Mouse (Mus musculus) midbrain, embryonic 15.5 days (tissue): ENCODE data around the gene Cx3cr1. TPM values are rescaled to one million over a fixed set of nuclear protein-coding genes. Genes with fewer than 3 reads are reported as not detected.

ENCODE experiments used
- ATAC-seq: fragments of 200-750 bp; cut with Nextera tagmentation; replicated peaks from 2 replicates; pipeline ENCODE4 v1.8.0; 2017; ENCODE audit warnings: moderate TSS enrichment
- H3K27ac ChIP-seq: fragments of 300-500 bp; sonication (generic); 2 replicates; pipeline ENCODE4 v1.5.1; 2015; ENCODE audit warnings: mild to moderate bottlenecking, inconsistent platforms
- H3K27me3 ChIP-seq: fragments of 300-500 bp; sonication (generic); replicated peaks from 2 replicates; pipeline ENCODE4 v1.6.1; 2015; ENCODE audit warnings: inconsistent platforms
- H3K36me3 ChIP-seq: fragments of 300-500 bp; sonication (generic); replicated peaks from 2 replicates; pipeline ENCODE4 v1.6.1; 2015; ENCODE audit warnings: inconsistent platforms
- H3K4me1 ChIP-seq: fragments of 300-500 bp; sonication (generic); 2 replicates; pipeline ENCODE4 v1.6.1; 2015; ENCODE audit warnings: inconsistent platforms
- H3K4me2 ChIP-seq: fragments of 300-500 bp; sonication (generic); 2 replicates; pipeline ENCODE4 v1.6.1; 2015; ENCODE audit warnings: inconsistent platforms, mild to moderate bottlenecking, moderate library complexity
- H3K4me3 ChIP-seq: fragments of 300-500 bp; sonication (generic); 2 replicates; pipeline ENCODE4 v1.5.1; 2015; ENCODE audit warnings: mild to moderate bottlenecking, inconsistent platforms
- H3K9ac ChIP-seq: fragments of 300-500 bp; sonication (generic); 2 replicates; pipeline ENCODE4 v1.6.1; 2015; ENCODE audit warnings: mild to moderate bottlenecking, inconsistent platforms
- H3K9me3 ChIP-seq: fragments of 300-500 bp; sonication (generic); 2 replicates; pipeline ENCODE4 v1.6.1; 2016; ENCODE audit warnings: inconsistent platforms
- WGBS: fragments of 180-500 bp; shearing (Covaris S2); methylation state at CpG from one replicate; pipeline ENCODE4 v1.1.7; 2015; ENCODE audit warnings: mixed read lengths; 5-methylcytosine and 5-hydroxymethylcytosine counted together
- polyA plus RNA-seq: library from polyadenylated mRNA; unstranded; fragments of >200 nt; fragmentation: Nextera tagmentation; extraction: Ambion mirVana; gene quantifications from 2 replicates; pipeline ENCODE4 v1.2.1, GENCODE M21; 2015

Cx3cr1 gene
- polyA plus RNA-seq, 1 experiment from 2014 or later: 8.1 TPM

DNA sequence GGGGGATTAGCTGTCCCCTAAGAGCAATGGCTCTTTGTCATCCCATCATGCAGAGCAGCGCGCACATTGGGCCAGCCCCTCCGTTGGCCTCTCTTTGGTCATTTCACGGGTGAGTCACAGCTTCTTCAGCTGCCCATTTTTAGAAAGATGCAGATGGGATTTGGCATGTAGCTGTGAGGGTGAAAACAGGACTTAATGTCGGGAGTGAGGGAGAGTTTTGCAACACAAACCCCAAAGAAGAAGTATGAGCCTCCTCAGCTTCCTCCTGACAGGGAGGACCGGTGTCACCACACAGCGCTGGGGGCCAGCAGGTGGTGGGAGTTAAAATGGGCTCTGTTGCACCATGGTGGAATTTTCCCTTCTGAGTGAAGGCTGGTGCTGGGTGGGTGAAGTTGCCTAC lies 26.6 kb downstream of the Cx3cr1 start:
- WGBS: 85% methylated on average over 7 of the region's 7 CpGs
- H3K36me3 ChIP-seq: no peaks in the 10 kb centered on the region
- H3K9me3 ChIP-seq: no peaks in the 10 kb centered on the region
- H3K4me1 ChIP-seq: no peaks in the 10 kb centered on the region
- H3K9ac ChIP-seq: no peak overlapping the region
- H3K27ac ChIP-seq: no peak overlapping the region
- ATAC-seq: no peak
- H3K27me3 ChIP-seq: no peaks in the 10 kb centered on the region
- no peak overlapping the region for H3K4me2 ChIP-seq
- H3K4me3 ChIP-seq: no peak overlapping the region

DNA sequence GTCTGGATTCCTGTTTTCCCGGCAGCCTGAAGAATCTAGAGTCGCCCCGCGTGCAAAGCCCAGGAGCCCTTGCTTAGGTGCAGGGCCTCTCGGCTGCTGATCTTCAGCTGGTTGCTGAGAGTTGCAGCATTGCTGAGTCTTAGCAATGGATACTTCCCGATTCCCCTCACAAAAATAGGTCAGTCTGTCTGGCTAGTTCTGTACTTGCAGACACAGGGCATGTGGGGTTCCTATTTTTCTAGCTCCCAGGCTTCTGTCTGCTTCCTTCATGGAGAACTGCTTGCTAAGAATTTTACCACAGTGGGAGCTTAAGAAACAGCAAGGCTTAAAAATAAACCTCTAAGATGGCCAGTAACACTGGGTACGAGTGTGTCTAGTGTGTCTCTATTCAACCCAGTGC lies 32.3 kb downstream of the Cx3cr1 start:
- no peaks in the 10 kb centered on the region for H3K36me3 ChIP-seq
- no peaks in the 10 kb centered on the region for H3K4me1 ChIP-seq
- H3K27ac ChIP-seq: no peak overlapping the region
- no peaks in the 10 kb centered on the region for H3K9me3 ChIP-seq
- H3K4me3 ChIP-seq: no peak overlapping the region
- H3K4me2 ChIP-seq: no peak overlapping the region
- H3K9ac ChIP-seq: no peak overlapping the region
- WGBS: 80% methylated on average over 7 of the region's 7 CpGs
- H3K27me3 ChIP-seq: no peaks in the 10 kb centered on the region
- ATAC-seq: no peak

DNA sequence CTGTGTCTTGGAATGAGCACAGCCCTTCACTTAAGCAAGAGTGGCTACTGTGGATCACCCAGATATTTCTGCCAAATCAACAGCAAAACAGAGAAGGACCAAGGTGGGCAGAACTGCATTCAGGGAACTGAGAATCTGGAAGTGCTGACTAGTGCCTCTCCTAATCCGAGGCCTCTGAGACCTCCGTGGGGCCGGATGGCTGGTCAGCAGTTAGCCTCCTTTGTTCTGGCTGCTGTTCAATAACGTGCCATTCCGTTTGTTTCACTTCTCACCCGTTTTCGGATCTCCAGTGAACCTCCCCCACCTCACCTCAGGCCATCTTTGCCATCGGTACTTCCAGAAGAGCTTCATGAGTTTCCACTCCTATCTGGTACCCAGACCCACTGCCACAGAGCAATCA lies 35.3 kb downstream of the Cx3cr1 start:
- no peak overlapping the region for H3K27ac ChIP-seq
- no peaks in the 10 kb centered on the region for H3K4me1 ChIP-seq
- WGBS: 66% methylated on average over 8 of the region's 8 CpGs
- no peak overlapping the region for H3K4me2 ChIP-seq
- no peaks in the 10 kb centered on the region for H3K36me3 ChIP-seq
- no peaks in the 10 kb centered on the region for H3K27me3 ChIP-seq
- no peaks in the 10 kb centered on the region for H3K9me3 ChIP-seq
- ATAC-seq: no peak
- no peak overlapping the region for H3K4me3 ChIP-seq
- H3K9ac ChIP-seq: no peak overlapping the region

- no peaks in the 10 kb centered on the region for H3K27me3 ChIP-seq
- ATAC-seq: no peak
- H3K4me2 ChIP-seq: no peak overlapping the region
- H3K27ac ChIP-seq: no peak overlapping the region
- H3K9me3 ChIP-seq: no peaks in the 10 kb centered on the region
- no peaks in the 10 kb centered on the region for H3K36me3 ChIP-seq
- no peak overlapping the region for H3K4me3 ChIP-seq
- no peak overlapping the region for H3K9ac ChIP-seq
- 90% methylated on average over 6 of the region's 6 CpGs for WGBS
- no peaks in the 10 kb centered on the region for H3K4me1 ChIP-seq
These were observed 37.0 kb downstream of the Cx3cr1 start for GRCm38 (mm10) chr9:120032710-120033109.

DNA sequence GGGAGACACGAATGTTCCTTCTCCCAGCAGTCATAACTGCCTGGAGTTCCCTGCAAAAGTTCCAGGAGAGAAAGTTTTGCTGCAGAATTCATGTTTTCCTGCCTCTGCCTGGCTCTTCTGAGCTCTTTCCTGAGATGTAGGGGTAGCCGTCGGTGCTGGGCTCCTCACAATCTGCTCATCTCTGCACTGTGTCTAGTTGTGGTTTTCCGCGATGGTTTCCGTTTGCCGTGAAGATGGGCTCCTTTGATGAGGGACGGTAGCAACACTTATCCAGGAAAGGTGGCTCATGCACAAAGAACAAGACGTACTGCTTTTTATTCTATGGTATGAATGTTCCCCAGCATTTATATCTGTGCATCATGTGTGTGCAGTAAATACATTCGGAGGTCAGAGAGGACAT lies 39.3 kb downstream of the Cx3cr1 start:
- WGBS: 87% methylated on average over 10 of the region's 10 CpGs
- Histone ChIP-seq H3K4me1 (no peaks in the 10 kb centered on the region), H3K9ac (no peak overlapping the region), H3K27ac (no peak overlapping the region), H3K4me3 (no peak overlapping the region), H3K36me3 (no peaks in the 10 kb centered on the region), H3K27me3 (no peaks in the 10 kb centered on the region), H3K4me2 (no peak overlapping the region), H3K9me3 (no peaks in the 10 kb centered on the region)
- no peak for ATAC-seq

GRCm38 (mm10) chr9:120029880-120030279 lies 39.8 kb downstream of the Cx3cr1 start:
- no peak overlapping the region for H3K27ac ChIP-seq
- no peaks in the 10 kb centered on the region for H3K9me3 ChIP-seq
- no peak for ATAC-seq

GRCm38 (mm10) chr9:120027401-120028151 lies 42.1 kb downstream of the Cx3cr1 start:
- Histone ChIP-seq H3K27ac (no peak overlapping the region), H3K4me3 (no peak overlapping the region), H3K9me3 (no peaks in the 10 kb centered on the region), H3K4me2 (no peak overlapping the region), H3K9ac (no peak overlapping the region), H3K4me1 (no peaks in the 10 kb centered on the region), H3K27me3 (no peaks in the 10 kb centered on the region), H3K36me3 (no peaks in the 10 kb centered on the region)
- ATAC-seq: no peak
- 25% methylated on average over 14 of the region's 14 CpGs for WGBS

More at GRCm38 (mm10) chr9:120029880-120030279, 39.8 kb downstream of the Cx3cr1 start:
- no peaks in the 10 kb centered on the region for H3K27me3 ChIP-seq
- H3K4me1 ChIP-seq: no peaks in the 10 kb centered on the region
- no peaks in the 10 kb centered on the region for H3K36me3 ChIP-seq
- 94% methylated on average over 6 of the region's 6 CpGs for WGBS
- H3K4me3 ChIP-seq: no peak overlapping the region
- no peak overlapping the region for H3K4me2 ChIP-seq
- H3K9ac ChIP-seq: no peak overlapping the region

- Histone ChIP-seq H3K9me3 (no peaks in the 10 kb centered on the region), H3K36me3 (no peaks in the 10 kb centered on the region), H3K9ac (no peak overlapping the region), H3K27ac (no peak overlapping the region), H3K4me1 (no peaks in the 10 kb centered on the region), H3K4me3 (no peak overlapping the region), H3K27me3 (no peaks in the 10 kb centered on the region), H3K4me2 (no peak overlapping the region)
- no peak for ATAC-seq
- WGBS: 84% methylated on average over 5 of the region's 5 CpGs
These were observed 45.1 kb downstream of the Cx3cr1 start for GRCm38 (mm10) chr9:120024625-120025024.

GRCm38 (mm10) chr9:120024171-120024570 lies 45.5 kb downstream of the Cx3cr1 start:
- no peaks in the 10 kb centered on the region for H3K27me3 ChIP-seq
- no peaks in the 10 kb centered on the region for H3K4me1 ChIP-seq
- no peak for ATAC-seq
- no peaks in the 10 kb centered on the region for H3K36me3 ChIP-seq
- WGBS: 79% methylated on average over 10 of the region's 10 CpGs
- no peak overlapping the region for H3K27ac ChIP-seq
- no peaks in the 10 kb centered on the region for H3K9me3 ChIP-seq
- no peak overlapping the region for H3K9ac ChIP-seq
- no peak overlapping the region for H3K4me2 ChIP-seq
- no peak overlapping the region for H3K4me3 ChIP-seq

GRCm38 (mm10) chr9:120023086-120023811 lies 46.4 kb downstream of the Cx3cr1 start, which contains the start of gene Xirp1:
Xirp1 (minus strand) TSS chr9:120023598.
- Histone ChIP-seq H3K27ac (no peak within 1 kb of the TSS), H3K9me3 (no peaks in the 10 kb centered on the region), H3K36me3 (no peaks in the 10 kb centered on the region), H3K9ac (no peak within 1 kb of the TSS), H3K27me3 (no peaks in the 10 kb centered on the region), H3K4me2 (no peak within 1 kb of the TSS), H3K4me1 (no peaks in the 10 kb centered on the region), H3K4me3 (no peak within 1 kb of the TSS)
- ATAC-seq: no peak
- 85% methylated on average over 18 of the region's 18 CpGs for WGBS

- Histone ChIP-seq H3K27me3 (no peaks in the 10 kb centered on the region), H3K27ac (no peak overlapping the region), H3K9ac (no peak overlapping the region), H3K4me1 (no peaks in the 10 kb centered on the region), H3K36me3 (no peaks in the 10 kb centered on the region), H3K4me2 (no peak overlapping the region), H3K9me3 (no peaks in the 10 kb centered on the region), H3K4me3 (no peak overlapping the region)
- ATAC-seq: no peak
- 77% methylated on average over 5 of the region's 5 CpGs for WGBS
These were observed 48.5 kb downstream of the Cx3cr1 start for GRCm38 (mm10) chr9:120021164-120021563.

- WGBS: 50% methylated on average over 7 of the region's 7 CpGs
- Histone ChIP-seq H3K9me3 (no peaks in the 10 kb centered on the region), H3K9ac (no peak overlapping the region), H3K4me1 (no peaks in the 10 kb centered on the region), H3K27me3 (no peaks in the 10 kb centered on the region), H3K4me2 (no peak overlapping the region), H3K27ac (no peak overlapping the region), H3K4me3 (no peak overlapping the region), H3K36me3 (no peaks in the 10 kb centered on the region)
- ATAC-seq: no peak
These were observed 49.3 kb downstream of the Cx3cr1 start for GRCm38 (mm10) chr9:120020285-120020890.
